Mouse (Mus musculus) intestine, postnatal 0 days (tissue): ENCODE measurements around the gene Anpep. TPM values are rescaled to one million over a fixed set of nuclear protein-coding genes. Genes with fewer than 3 reads are reported as not detected.
A peak's percentile ranks its signal among the peaks of the same experiment; 100 is the strongest.

Experiments used
- ATAC-seq: fragments of 200-750 bp; cut with Nextera tagmentation; 2 replicates; pipeline ENCODE4 v1.8.0; 2017; ENCODE audit warnings: mild to moderate bottlenecking, moderate TSS enrichment, moderate library complexity
- H3K27ac ChIP-seq: fragments of 300-500 bp; sonication (generic); 2 replicates; pipeline ENCODE4 v1.5.1; 2014; ENCODE audit warnings: mild to moderate bottlenecking, low read depth, low read length, moderate library complexity
- H3K27me3 ChIP-seq: fragments of 300-500 bp; sonication (generic); replicated peaks from 2 replicates; pipeline ENCODE4 v1.6.1; 2014; ENCODE audit warnings: low read length, mixed read lengths; ENCODE audit not compliant: control insufficient read depth, insufficient read depth
- H3K36me3 ChIP-seq: fragments of 300-500 bp; sonication (generic); 2 replicates; pipeline ENCODE4 v1.6.1; 2014; ENCODE audit warnings: mild to moderate bottlenecking, moderate library complexity; ENCODE audit not compliant: control insufficient read depth, insufficient read depth
- H3K4me1 ChIP-seq: fragments of 300-500 bp; sonication (generic); replicated peaks from 2 replicates; pipeline ENCODE4 v1.6.1; 2014; ENCODE audit warnings: antibody characterized with exemption, low read length, mixed read lengths; ENCODE audit not compliant: control insufficient read depth, insufficient read depth
- H3K4me2 ChIP-seq: fragments of 300-500 bp; sonication (generic); replicated peaks from 2 replicates; pipeline ENCODE4 v1.6.1; 2014; ENCODE audit warnings: low read depth, mild to moderate bottlenecking, moderate library complexity
- H3K4me3 ChIP-seq: fragments of 300-500 bp; sonication (generic); 2 replicates; pipeline ENCODE4 v1.5.1; 2014; ENCODE audit warnings: low read depth, low read length
- H3K9ac ChIP-seq: fragments of 300-500 bp; sonication (generic); 2 replicates; pipeline ENCODE4 v1.6.1; 2014; ENCODE audit warnings: mild to moderate bottlenecking, low read depth, low read length
- H3K9me3 ChIP-seq: fragments of 300-500 bp; sonication (generic); 2 replicates; pipeline ENCODE4 v1.6.1; 2016; ENCODE audit warnings: mixed run types; ENCODE audit not compliant: control insufficient read depth
- CTCF ChIP-seq: sonication (generic); IDR thresholded peaks from 2 replicates; pipeline ENCODE4 v1.5.1; 2016; ENCODE audit warnings: low read depth, mild to moderate bottlenecking, control low read depth, antibody characterized with exemption, moderate library complexity
- WGBS: fragments of 180-500 bp; shearing (Covaris S2); extraction: QIAGEN DNeasy Blood & Tissue Kit; methylation state at CpG from one replicate; pipeline ENCODE4 v1.1.7; 2014; 5-methylcytosine and 5-hydroxymethylcytosine counted together
- polyA plus RNA-seq: library from polyadenylated mRNA; unstranded; fragments of >200 nt; fragmentation: Nextera tagmentation; extraction: Ambion mirVana; gene quantifications from 2 replicates; pipeline ENCODE4 v1.2.1, GENCODE M21; 2015

Anpep gene
- polyA plus RNA-seq, 1 experiment from 2014 or later: 476 TPM

DNA sequence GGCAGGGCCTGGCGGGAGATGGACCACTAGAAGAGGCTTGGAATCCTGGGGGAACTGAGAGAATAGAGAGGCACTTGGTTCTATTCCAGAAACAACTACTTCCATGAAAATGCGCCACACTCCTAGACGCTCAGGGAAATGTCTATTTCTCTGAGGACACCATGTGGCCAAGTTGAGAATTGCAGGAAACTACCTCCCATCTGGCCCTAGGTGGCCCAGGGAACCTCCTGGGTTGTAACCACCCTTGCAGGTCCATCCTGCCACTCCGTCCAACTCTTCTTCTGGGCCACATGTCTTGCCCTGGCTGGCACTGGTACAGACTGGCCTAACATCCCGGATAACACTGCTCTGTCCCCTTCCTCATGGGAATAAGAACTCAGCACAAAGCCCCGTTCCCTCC is 74.6 kb downstream of the Anpep start:
- peak; percentile 83 for TF ChIP-seq CTCF
- no peak overlapping the region for H3K4me2 ChIP-seq
- H3K9me3 ChIP-seq: no peaks in the 10 kb centered on the region
- peak; percentile 31; the same call in 1 of the 2 replicates for ATAC-seq
- peaks cover 2% of the 10 kb centered on the region for H3K27me3 ChIP-seq
- no peaks in the 10 kb centered on the region for H3K36me3 ChIP-seq
- H3K4me1 ChIP-seq: 0 out of 2 replicates have a peak, but pooled peaks cover 4% of the 10 kb centered on the region
- H3K4me3 ChIP-seq: no peak overlapping the region
- no peak overlapping the region for H3K27ac ChIP-seq
- H3K9ac ChIP-seq: no peak overlapping the region
- WGBS: 24% methylated on average over 6 of the region's 6 CpGs

DNA sequence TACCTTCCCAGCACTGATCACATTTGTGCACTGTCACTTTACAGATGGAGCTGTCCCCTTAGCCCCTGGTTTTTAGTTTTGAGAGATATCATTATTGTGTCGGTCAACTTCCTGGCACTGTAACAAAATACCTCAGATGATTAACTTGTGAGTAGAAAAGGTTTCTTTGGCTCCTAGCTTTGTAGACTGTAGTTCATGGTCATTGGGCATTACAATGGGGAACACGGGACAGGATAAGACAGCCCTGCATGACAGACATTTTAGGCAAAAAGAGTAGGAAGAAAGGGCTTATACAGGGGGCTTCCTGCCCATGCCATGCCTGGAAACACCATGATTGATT is 78.4 kb downstream of the Anpep start:
- H3K4me1 ChIP-seq: no peaks in the 10 kb centered on the region
- no peaks in the 10 kb centered on the region for H3K36me3 ChIP-seq
- no peak overlapping the region for H3K27ac ChIP-seq
- no peak for ATAC-seq
- no peak for TF ChIP-seq CTCF
- no peak overlapping the region for H3K4me2 ChIP-seq
- no peak overlapping the region for H3K9ac ChIP-seq
- no peak overlapping the region for H3K4me3 ChIP-seq
- no peaks in the 10 kb centered on the region for H3K9me3 ChIP-seq
- no peaks in the 10 kb centered on the region for H3K27me3 ChIP-seq
- 79% methylated on average over 2 of the region's 2 CpGs for WGBS

DNA sequence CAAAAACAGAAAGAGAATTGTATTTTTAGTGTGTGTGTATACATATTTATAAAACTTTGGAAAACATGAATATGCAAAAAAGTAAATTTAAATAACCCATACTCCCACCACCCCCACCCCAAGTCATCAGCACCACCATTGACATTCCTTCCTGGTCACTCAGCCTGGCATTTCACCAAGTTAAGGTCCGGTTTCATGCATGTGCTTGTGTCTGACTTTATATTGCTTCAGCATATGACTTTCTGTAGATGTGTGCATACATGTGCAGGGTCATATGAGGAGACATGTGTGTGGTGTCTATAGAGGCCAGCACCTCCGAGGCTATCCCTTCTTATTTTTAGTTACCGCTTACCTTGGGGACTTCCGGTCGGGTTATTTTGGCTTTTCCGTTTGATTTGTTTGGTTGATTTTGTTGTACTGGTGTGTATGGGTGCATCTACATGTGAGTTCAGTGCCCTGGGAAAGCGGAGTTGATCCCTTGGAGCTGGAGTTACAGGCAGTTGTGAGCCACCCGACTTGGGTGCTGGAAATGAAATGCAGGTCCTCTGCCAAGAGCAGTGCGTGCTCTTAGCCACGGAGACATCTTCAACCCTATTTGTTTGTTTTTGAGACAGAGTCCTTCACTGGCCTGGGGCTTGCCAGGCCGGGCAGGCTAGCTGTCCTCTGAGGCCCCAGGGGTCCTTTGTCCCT is 78.9 kb downstream of the Anpep start:
- Histone ChIP-seq H3K27ac (no peak overlapping the region), H3K4me2 (no peak overlapping the region), H3K9ac (no peak overlapping the region), H3K9me3 (no peaks in the 10 kb centered on the region), H3K4me3 (no peak overlapping the region), H3K27me3 (no peaks in the 10 kb centered on the region), H3K4me1 (no peaks in the 10 kb centered on the region), H3K36me3 (no peaks in the 10 kb centered on the region)
- 84% methylated on average over 11 of the region's 11 CpGs for whole genome bisulfite sequencing
- no peak for ATAC-seq
- no peak for TF ChIP-seq CTCF

DNA sequence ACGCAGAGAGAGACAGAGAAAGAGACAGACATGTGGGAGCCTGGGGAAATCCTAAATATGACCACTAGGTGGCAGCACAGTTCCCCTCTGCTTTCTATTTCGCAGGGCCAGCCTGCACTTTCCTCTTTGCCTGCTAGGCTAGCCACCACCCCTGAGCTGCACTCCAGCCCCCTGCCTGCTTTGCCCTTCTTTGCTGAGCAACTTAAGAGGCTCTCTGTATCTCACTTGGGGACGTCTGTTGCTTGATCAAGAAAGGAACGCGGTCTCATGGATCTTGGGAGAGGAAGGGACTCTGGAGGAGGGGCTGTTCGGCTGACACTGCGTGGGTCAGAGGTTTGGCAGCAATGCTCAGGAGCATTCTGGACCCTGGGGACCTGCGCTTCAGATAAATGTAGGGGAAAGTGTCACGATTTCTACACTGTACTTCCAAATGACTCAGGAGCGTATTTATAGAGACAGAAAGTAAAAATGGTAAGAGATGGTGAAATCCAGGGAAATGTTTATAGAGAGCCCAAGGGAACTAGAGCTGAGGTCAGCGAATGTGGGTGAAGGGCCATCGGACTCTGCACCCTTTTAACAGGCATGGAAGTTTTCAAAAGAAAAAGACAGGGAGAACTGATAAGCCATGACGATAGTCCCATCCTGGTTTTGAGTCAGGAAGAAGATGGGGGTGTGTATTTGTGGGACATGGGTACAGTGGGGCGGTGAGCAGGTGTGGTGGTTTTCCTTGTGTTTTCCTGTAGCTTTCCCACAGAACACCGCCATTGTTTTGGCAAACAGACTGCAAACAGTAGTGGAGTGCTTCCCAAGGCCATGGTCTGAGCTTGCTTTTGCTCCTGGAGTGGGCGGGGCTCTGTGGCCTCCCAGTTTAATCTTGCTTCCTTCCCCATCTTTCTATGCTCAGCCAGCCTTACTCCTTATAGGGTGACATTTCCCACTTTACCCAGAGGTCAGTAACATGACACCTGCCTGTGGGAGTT is 79.9 kb downstream of the Anpep start:
- Histone ChIP-seq H3K27me3 (no peaks in the 10 kb centered on the region), H3K4me2 (peak overlapping the region; percentile 75), H3K27ac (peak overlapping the region; percentile 82), H3K4me1 (no peaks in the 10 kb centered on the region), H3K36me3 (no peaks in the 10 kb centered on the region), H3K9me3 (no peaks in the 10 kb centered on the region), H3K9ac (0 out of 2 replicates have a peak overlapping the region, but pooled peaks have one; percentile 40), H3K4me3 (peak overlapping the region; percentile 35)
- 19% methylated on average over 16 of the region's 16 CpGs for WGBS
- ATAC-seq: peak; percentile 84
- TF ChIP-seq CTCF: peak; percentile 98

Other genes with a start within 250 kb of the Anpep start
- not detected in 2 replicates for gene Rhcg, start 243.4 kb downstream of the Anpep start, polyA plus RNA-seq
- 1.5 and 1.7 TPM in 2 replicates for gene Ticrr, start 200.9 kb downstream of the Anpep start, polyA plus RNA-seq
- gene Kif7, start 145.3 kb downstream of the Anpep start, polyA plus RNA-seq: 0.69 and 0.82 TPM in 2 replicates
- gene Plin1, start 128.2 kb downstream of the Anpep start, polyA plus RNA-seq: not detected in 2 replicates
- gene Pex11a, start 117.9 kb downstream of the Anpep start, polyA plus RNA-seq: 22.6 and 23.3 TPM in 2 replicates
- 0.05 TPM in 1 of 2 replicates, not detected in the other for gene Wdr93, start 117.9 kb downstream of the Anpep start, polyA plus RNA-seq
- 0.21 and 0.27 TPM in 2 replicates for gene Mesp1, start 67.3 kb downstream of the Anpep start, polyA plus RNA-seq
- 1.7 and 1.9 TPM in 2 replicates for gene Mesp2, start 50.3 kb downstream of the Anpep start, polyA plus RNA-seq
- gene Ap3s2, start 59.6 kb upstream of the Anpep start, polyA plus RNA-seq: 21.2 and 21.3 TPM in 2 replicates
- 36.1 and 37.5 TPM in 2 replicates for gene Arpin, start 74.3 kb upstream of the Anpep start, polyA plus RNA-seq
- 8.5 and 9.4 TPM in 2 replicates for gene Zfp710, start 163.8 kb upstream of the Anpep start, polyA plus RNA-seq